Mouse (Mus musculus): ENCODE measurements around the gene Ftl1-ps1.

The Ftl1-ps1 gene

DNA sequence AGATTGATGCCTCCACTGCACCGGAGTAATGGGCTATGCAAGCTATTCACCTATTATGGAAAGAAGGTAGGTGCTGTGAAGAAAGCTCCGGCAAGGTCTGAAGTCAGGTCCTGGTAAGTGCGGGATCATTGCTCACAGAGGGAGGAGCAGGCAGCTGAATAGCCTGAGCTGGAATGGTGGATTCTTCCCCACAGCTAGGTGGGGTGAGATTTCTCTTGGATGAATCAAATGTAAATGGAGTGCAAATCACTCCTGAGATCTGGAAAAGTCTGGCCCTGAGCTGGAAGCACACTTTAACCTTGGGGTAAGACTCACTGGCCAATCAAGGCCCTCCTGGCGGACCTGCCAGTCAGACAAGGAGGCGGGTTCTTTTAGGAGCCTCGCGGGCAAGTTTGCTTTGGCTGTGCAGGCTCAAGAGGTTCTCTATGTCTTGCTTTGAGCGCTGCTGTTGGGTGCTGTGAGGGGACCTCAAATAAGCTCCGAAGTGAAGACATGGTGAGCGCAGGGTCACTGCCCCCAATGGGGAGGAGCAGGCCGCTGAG is at the start of gene Ftl1-ps1:
Gene Ftl1-ps1 (plus strand): TSS at position 397 of the 542 bp plus-strand sequence.
- DNase-seq = peak; percentile 41 to 46

GRCm38 (mm10) chr13:74350435-74350906 is 49.0 kb upstream of the Ftl1-ps1 start:
- DNase-seq = no peak

GRCm38 (mm10) chr13:74356491-74356890 is 43.0 kb upstream of the Ftl1-ps1 start:
- DNase-seq = no peak

- DNase-seq = no peak
Measured at GRCm38 (mm10) chr13:74362218-74362617, 37.3 kb upstream of the Ftl1-ps1 start.

DNA sequence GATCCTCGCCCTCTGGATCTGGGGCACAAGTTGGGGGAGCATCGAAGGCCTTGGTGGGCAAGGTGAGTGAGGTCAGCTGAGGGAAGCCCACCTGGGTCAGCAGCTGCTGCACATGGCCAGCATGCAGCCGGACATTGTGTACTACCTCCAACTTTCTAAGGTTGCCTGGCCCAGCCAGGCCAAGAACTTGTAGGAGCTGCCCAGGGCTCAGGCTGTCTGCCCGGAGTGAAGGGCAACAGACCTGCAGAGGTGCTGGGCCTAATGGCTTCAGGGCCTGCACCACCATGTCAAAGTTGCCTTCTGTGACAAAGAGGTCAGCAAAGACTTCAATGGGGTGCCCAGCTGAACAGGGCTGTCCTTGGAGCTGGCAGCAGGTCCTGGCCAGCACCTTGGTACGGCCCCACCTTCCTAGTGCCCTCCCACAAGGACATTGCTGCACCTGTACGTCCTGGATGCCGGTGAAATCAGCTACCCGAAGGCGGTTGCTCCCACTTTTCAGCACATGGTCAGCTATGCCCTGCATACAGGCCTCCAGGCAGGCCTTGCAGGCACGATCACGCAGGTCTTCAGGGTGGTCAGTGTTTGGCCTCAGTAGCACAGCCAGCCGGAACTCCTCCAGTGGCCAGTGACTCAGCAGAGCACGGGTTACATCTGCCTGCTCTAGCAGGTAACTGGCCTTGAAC is 36.2 kb upstream of the Ftl1-ps1 start:
- peak; percentile 2 to 6 for DNase-seq

DNA sequence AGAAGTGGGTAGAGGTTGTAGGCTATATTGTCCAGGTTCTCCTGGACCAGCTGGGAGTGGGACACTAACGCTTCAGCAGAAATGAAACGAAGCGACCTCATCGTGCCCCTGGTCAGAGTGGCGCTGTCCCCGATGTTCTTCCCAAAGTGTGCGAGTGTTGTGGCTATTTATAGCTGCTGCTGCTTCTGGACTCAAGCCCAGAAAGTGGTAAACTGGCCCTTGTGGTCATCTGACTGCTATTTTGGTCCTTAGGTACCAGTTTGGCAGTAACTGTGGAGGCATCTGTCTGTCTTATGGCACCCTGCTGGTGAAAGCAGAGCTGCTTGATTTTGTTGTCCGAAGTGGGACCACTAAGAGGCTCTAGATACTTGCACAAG is 35.6 kb upstream of the Ftl1-ps1 start, which contains the start of gene Lrrc14b:
Gene Lrrc14b (minus strand): TSS at position 147 of the 377 bp plus-strand sequence.
- peak; percentile 5 for DNase-seq

DNA sequence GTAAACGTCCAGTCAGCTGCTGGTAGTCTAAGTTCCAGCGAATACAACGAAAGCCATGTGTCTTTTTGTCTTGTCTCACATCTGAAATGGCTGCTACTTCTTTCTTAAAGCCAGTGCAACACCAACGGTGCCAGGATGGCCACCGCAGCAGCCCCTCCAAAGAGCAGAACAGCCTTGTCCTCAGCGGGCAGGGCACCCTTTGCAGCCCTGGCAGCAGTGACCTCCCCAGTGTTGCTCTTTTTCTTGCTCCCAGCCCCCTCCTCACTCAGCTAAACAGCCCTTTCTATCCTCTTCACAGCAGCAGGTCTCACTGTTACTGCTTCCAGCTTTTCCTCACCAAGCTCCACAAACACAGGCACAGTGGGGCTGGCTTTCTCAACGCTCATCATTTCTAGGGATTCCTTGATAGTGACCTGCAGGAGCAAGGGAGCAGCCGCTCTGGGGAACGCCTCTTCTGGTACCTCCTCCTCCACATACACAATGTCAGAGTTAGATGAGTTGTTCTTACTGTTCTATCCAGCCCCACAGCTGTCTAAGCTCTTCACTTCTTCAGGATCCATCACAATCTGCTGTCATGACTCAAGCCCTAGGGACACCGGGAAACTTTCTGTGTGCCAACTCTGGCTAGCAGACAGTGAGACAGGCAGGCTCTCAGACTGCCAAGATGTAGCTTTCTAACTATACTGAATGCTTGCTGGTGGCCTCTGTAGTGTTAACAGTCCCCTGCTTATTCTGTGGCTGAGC is 17.8 kb upstream of the Ftl1-ps1 start:
- DNase-seq = peak in 1 of 2 experiments; percentile 9

- no peak for DNase-seq
Measured at GRCm38 (mm10) chr13:74382289-74382688, 17.2 kb upstream of the Ftl1-ps1 start.

- DNase-seq = no peak
Measured at GRCm38 (mm10) chr13:74389730-74390129, 9.8 kb upstream of the Ftl1-ps1 start.

DNA sequence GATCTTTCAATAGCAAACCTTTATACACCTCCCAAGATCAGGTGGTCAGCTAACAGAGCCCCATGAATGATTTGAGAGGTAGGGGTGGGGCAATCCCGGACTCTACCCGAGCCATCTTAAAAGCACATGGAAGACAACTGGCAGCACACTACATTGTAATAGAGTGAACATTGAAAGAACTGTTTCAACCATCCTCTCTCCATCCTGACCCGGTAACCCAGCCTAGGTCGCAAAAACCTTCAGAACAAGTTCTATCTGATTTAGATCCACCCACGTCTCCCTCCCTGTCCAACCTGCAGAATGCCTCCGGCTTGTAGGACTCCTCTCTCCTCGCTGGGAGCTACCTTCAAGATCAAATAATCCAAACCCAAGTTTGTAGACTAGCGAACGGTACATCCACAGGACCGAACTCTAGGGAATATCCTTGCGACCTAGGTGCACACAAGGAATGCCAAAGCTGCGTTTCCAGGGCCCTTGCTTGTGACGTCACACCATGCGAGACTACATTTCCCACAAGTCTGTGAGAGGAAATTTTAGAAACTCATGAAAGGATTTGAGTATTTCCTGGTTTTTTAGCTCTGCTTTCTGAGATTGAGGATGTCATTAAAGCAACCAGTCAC is 9.0 kb upstream of the Ftl1-ps1 start, which contains the start of gene Zfp72:
Gene Zfp72 (minus strand): TSS at position 466 of the 620 bp plus-strand sequence.
- DNase-seq = peak; percentile 81 to 83

DNA sequence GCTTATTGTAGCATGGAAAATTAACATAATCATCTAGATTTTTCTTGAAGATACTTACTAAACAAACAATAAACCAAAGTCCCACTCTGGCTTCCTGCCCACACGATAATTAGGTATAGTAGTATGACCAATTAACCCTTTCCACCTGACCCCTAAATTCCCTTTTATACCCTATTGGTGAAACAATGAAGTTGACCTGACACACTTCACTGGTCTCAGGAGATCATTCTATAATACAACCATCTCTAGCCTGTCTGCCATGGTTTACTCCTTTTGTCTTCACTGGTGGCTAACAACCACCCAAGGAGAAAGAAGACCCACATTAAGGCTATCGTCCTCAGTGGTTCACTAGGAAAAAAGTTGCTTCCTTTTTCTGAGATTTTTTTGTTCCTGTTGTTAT is 8.3 kb upstream of the Ftl1-ps1 start:
- DNase-seq = no peak

- DNase-seq = peak in 1 of 2 experiments; percentile 3
Measured at GRCm38 (mm10) chr13:74439895-74440294, 40.4 kb downstream of the Ftl1-ps1 start.

Data from kidney, postnatal 4 days (tissue).